Mouse (Mus musculus) gastrocnemius, postnatal 14 days (tissue): ENCODE data around the gene Rptn. TPM values are rescaled to one million over a fixed set of nuclear protein-coding genes. Genes with fewer than 3 reads are reported as not detected.
"Not testable (repeated sequence)": the region's sequence is repeated elsewhere in the genome, so short reads cannot be mapped to it uniquely, and the experiment has no call there.

Experiments
- DNase-seq: peaks from one replicate; pipeline ENCODE4 v3.0.0; 2021; ENCODE audit warnings: mixed read lengths
- intact Hi-C: fragments of 180-260 bp; cut with DNase I; formaldehyde crosslinking; loops from one replicate; pipeline ENCODE4 v1.15.1; 2025; ENCODE audit warnings: low total_unique reads
- microRNA-seq, 2 experiments: library from miRNA; unstranded; fragments of <30 nt; microRNA quantifications; one replicate each; pipeline ENCODE4 v1.2.0; 2021
- total RNA-seq, 2 experiments: library from RNA; stranded (reverse); gene quantifications; 2 replicates each; pipeline ENCODE4 v1.2.3; 2021

The Rptn gene
- total RNA-seq, 2 experiments from 2014 or later, result not detected

GRCm38 (mm10) chr3:93446756-93447137, 53.2 kb downstream of the Rptn start:
- DNase-seq, intact Hi-C loops: not testable (repeated sequence)

- intact Hi-C loops, result no loop called here
- peak; percentile 16 for DNase-seq
Observed at GRCm38 (mm10) chr3:93447138-93447841, 53.8 kb downstream of the Rptn start.

Small RNA genes lying within 50 kb of the gene (microRNA-seq; reads per million reads assigned to microRNA genes)
- gene Gm22752 (0 reads per million in 2 experiments), gene Gm44353 (0 reads per million in 2 experiments)

Other genes starting within 250 kb of the Rptn start
- gene Crnn, start 248.9 kb upstream of the Rptn start, total RNA-seq, result not detected
- not detected for gene Flg2, start 196.4 kb upstream of the Rptn start, total RNA-seq
- gene Flg, start 120.2 kb upstream of the Rptn start, total RNA-seq, result not detected
- not detected for gene Hrnr, start 74.0 kb upstream of the Rptn start, total RNA-seq
- under 1 TPM in 1 of 2 experiments, not detected in 1; 0.07 TPM for gene Tchh, start 48.6 kb downstream of the Rptn start, total RNA-seq
- gene Tchhl1, start 75.1 kb downstream of the Rptn start, total RNA-seq, result not detected
- 100 to 1,000 TPM; 101 to 110 TPM for gene S100a11, start 126.8 kb downstream of the Rptn start, total RNA-seq
- gene S100a10, start 161.4 kb downstream of the Rptn start, total RNA-seq, result 100 to 1,000 TPM; 102 to 107 TPM